Comparison of ENCODE assay signal across 8 mouse cellular contexts in genomic region chr10:127189651-127190381, GRCm38 (mm10). TPM values are rescaled to one million over a fixed set of nuclear protein-coding genes. Genes with fewer than 3 reads are reported as not detected.
DNase-seq lines count a peak whose midpoint lies in the region; ATAC-seq and TF ChIP-seq lines count a peak whose summit lies in the region.

TSS of gene Arhgef25 (minus strand) at chr10:127190083.

- no peak for DNase-seq in spleen, adult 2 months (ENCODE audit: low read depth in 1 of 2, low spot score in 2 of 2)
- DNase-seq in spleen, postnatal 14 days (ENCODE audit: low spot score in 2 of 2): no peak
- DNase-seq in embryonic facial prominence, embryonic 11.5 days (ENCODE audit: low spot score): peak; percentile 48
- DNase-seq in heart, embryonic 10.5 days (ENCODE audit: low spot score): no peak
- DNase-seq in kidney, postnatal 14 days: peak; percentile 70
- DNase-seq in lung, adult 2 months: peak; percentile 49
- DNase-seq in ovary, postnatal 36 days (ENCODE audit: low spot score): peak; percentile 57

- peak within 1 kb of the TSS; percentile 96 for H3K4me2 ChIP-seq in embryonic facial prominence, embryonic 11.5 days (ENCODE audit: low read depth, low read length)

- WGBS in spleen, adult 2 months: 22% methylated on average over 35 of the region's 35 CpGs
- WGBS in embryonic facial prominence, embryonic 11.5 days: under 1% methylated on average over 35 of the region's 35 CpGs
- WGBS in heart, embryonic 10.5 days: 1% methylated on average over 35 of the region's 35 CpGs
- WGBS in lung, adult 2 months: 12% methylated on average over 35 of the region's 35 CpGs

- H3K36me3 ChIP-seq in spleen, adult 2 months (ENCODE audit: control insufficient read depth, insufficient read depth, low read length): no peaks in the 10 kb centered on the region
- no peaks in the 10 kb centered on the region; the same call in 1 of the 2 replicates for H3K36me3 ChIP-seq in embryonic facial prominence, embryonic 11.5 days (replicated peaks; ENCODE audit: control insufficient read depth, insufficient read depth, low read depth, low read length)
- peaks cover 22% of the 10 kb centered on the region for H3K36me3 ChIP-seq in heart, embryonic 10.5 days

- H3K9me3 ChIP-seq in embryonic facial prominence, embryonic 11.5 days (replicated peaks; ENCODE audit: control insufficient read depth, low read length): no peaks in the 10 kb centered on the region
- H3K9me3 ChIP-seq in heart, embryonic 10.5 days: no peaks in the 10 kb centered on the region

- no peak for TF ChIP-seq POLR2A in spleen, adult 2 months (IDR thresholded peaks at IDR 0.05; ENCODE audit: low read depth, low read length)
- 0 out of 2 replicates have a peak, but pooled peaks have one; percentile 7 for TF ChIP-seq POLR2A in lung, adult 2 months (IDR thresholded peaks at IDR 0.05; ENCODE audit: borderline replicate concordance, extremely low read depth, low read depth, low read length)

- H3K27me3 ChIP-seq in spleen, adult 2 months (ENCODE audit: control insufficient read depth, insufficient read depth, low read length): peaks cover 22% of the 10 kb centered on the region
- H3K27me3 ChIP-seq in embryonic facial prominence, embryonic 11.5 days (ENCODE audit: control insufficient read depth, insufficient read depth, low read length): no peaks in the 10 kb centered on the region
- peaks cover 10% of the 10 kb centered on the region for H3K27me3 ChIP-seq in heart, embryonic 10.5 days (ENCODE audit: insufficient read depth, poor library complexity, severe bottlenecking)

- ATAC-seq in embryonic facial prominence, embryonic 11.5 days (replicated peaks; ENCODE audit: insufficient number of reproducible peaks, low FRiP score, low TSS enrichment, low read depth): 0 out of 2 replicates have a peak, but pooled peaks have one; percentile 4
- no peak for ATAC-seq in activated CD4-positive, CD25-positive, alpha-beta regulatory T cell, adult 4 months

- TF ChIP-seq CTCF in spleen, adult 2 months (IDR thresholded peaks at IDR 0.05; ENCODE audit: extremely low read depth, insufficient read depth, insufficient read length, insufficient replicate concordance): no peak
- TF ChIP-seq CTCF in lung, adult 2 months (IDR thresholded peaks at IDR 0.05; ENCODE audit: insufficient read depth, low read length): no peak

- peak within 1 kb of the TSS; percentile 57; the same call in 1 of the 2 replicates for H3K27ac ChIP-seq in spleen, adult 2 months (ENCODE audit: insufficient read depth, low read length)
- H3K27ac ChIP-seq in embryonic facial prominence, embryonic 11.5 days (replicated peaks; ENCODE audit: low read depth, low read length): peak within 1 kb of the TSS; percentile 84
- H3K27ac ChIP-seq in heart, embryonic 10.5 days: peak within 1 kb of the TSS; percentile 92

- H3K4me1 ChIP-seq in spleen, adult 2 months (ENCODE audit: control insufficient read depth, insufficient read depth, insufficient read length): peaks cover 17% of the 10 kb centered on the region
- peaks cover 3% of the 10 kb centered on the region for H3K4me1 ChIP-seq in embryonic facial prominence, embryonic 11.5 days (ENCODE audit: control insufficient read depth, insufficient read depth, low read length)
- H3K4me1 ChIP-seq in heart, embryonic 10.5 days: peaks cover 65% of the 10 kb centered on the region
- H3K4me1 ChIP-seq in lung, adult 2 months (ENCODE audit: control insufficient read depth, insufficient read depth, low read length): peaks cover 2% of the 10 kb centered on the region

- H3K9ac ChIP-seq in embryonic facial prominence, embryonic 11.5 days (replicated peaks; ENCODE audit: low read length): peak within 1 kb of the TSS; percentile 89

- H3K4me3 ChIP-seq in spleen, adult 2 months (ENCODE audit: extremely low read depth, insufficient read depth, insufficient read length): peak within 1 kb of the TSS; percentile 51
- peak within 1 kb of the TSS; percentile 76 for H3K4me3 ChIP-seq in embryonic facial prominence, embryonic 11.5 days (ENCODE audit: low read depth, low read length)
- peak within 1 kb of the TSS; percentile 81 for H3K4me3 ChIP-seq in heart, embryonic 10.5 days
- H3K4me3 ChIP-seq in lung, adult 2 months (replicated peaks; ENCODE audit: extremely low read depth, low read depth, low read length): peak within 1 kb of the TSS; percentile 54

RNA-seq across cellular contexts. Expression of gene Arhgef25, which starts in this region (rescaled TPM):
- polyA plus RNA-seq in spleen, adult 2 months (2012; rRNA removed): 8.5 and 9.2 TPM in 2 replicates
- polyA plus RNA-seq in embryonic facial prominence, embryonic 11.5 days (2014; fragmentation: Nextera tagmentation; extraction: Ambion mirVana): 32.7 and 38.4 TPM in 2 replicates
- polyA plus RNA-seq in heart, embryonic 10.5 days (2016; fragmentation: Nextera tagmentation; extraction: Ambion mirVana): 21.4 and 28.8 TPM in 2 replicates
- 29.1 and 36.7 TPM in 2 replicates for polyA plus RNA-seq in lung, adult 2 months (2012; rRNA removed)
- not detected for polyA plus RNA-seq in activated CD4-positive, CD25-positive, alpha-beta regulatory T cell, adult 4 months (2017; shearing (Covaris generic))

Comparison
In these comparisons a context has a peak if more than half of its experiments do, and no peak if none do; other contexts are left out.
1. DNase-seq: peak in embryonic facial prominence, embryonic 11.5 days (single experiment), kidney, postnatal 14 days (single experiment), lung, adult 2 months (single experiment) and ovary, postnatal 36 days (single experiment); none in spleen, adult 2 months (0 of 2), spleen, postnatal 14 days (0 of 2) and heart, embryonic 10.5 days (single experiment).
2. Peak in every context shown above with its lines, with median percentiles within 50 percentile points of each other: H3K27ac ChIP-seq and H3K4me3 ChIP-seq.